Mouse (Mus musculus) olfactory bulb, adult 2 months (tissue): ENCODE measurements around the gene Pik3r1.

Experiments used
- CTCF ChIP-seq: fragments of 200-500 bp; IDR thresholded peaks from 2 replicates; pipeline ENCODE4 v1.5.1; 2012; ENCODE audit warnings: low read depth, mild to moderate bottlenecking, low read length, moderate library complexity; ENCODE audit not compliant: insufficient read depth
- POLR2A ChIP-seq: fragments of 200-500 bp; IDR thresholded peaks from 2 replicates; pipeline ENCODE4 v1.6.1; 2012; ENCODE audit warnings: mild to moderate bottlenecking, low read depth, low read length, moderate library complexity; ENCODE audit not compliant: insufficient read depth

DNA sequence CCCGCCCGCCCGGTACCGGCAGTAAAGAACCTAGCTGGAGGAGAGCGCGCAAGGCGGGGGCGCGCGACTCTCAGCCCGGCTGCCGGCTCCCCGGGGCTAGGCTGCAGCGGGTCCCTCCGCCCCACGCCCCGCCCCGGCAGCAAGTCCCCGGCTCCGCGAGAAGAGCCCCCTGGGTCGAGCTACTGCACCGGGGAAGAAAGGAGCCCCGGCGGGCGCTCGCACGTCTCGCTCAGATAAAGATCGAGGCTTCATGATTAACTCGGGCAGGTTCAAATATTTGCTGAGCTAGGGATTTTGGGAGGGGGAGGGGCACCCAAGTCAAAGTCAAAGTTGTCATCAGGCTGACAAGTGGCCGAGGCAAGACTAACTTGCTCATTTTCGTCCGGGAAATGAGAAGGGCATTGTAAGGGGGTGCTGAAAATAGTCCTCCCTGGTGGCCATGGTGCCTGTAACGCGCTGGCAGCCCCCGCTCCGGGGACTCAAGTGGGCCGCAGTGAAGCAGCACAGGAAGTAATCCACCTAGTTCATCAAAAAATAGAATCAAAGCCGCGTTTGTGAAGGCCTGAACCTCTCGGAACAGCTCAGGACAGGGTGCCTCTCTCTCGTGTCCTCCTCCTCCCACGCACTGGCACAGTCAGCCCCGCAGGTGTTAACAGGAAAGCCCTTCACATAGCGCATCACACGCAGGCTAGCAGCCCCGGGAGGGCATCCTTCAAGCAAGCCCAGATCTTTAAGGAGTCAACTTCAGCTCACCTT, 73.3 kb downstream of the Pik3r1 start:
- no peak for TF ChIP-seq POLR2A
- TF ChIP-seq CTCF: no peak
